Mouse (Mus musculus) embryonic facial prominence, embryonic 13.5 days (tissue): ENCODE data around the gene Foxk1. TPM values are rescaled to one million over a fixed set of nuclear protein-coding genes. Genes with fewer than 3 reads are reported as not detected.
A peak's percentile ranks its signal among the peaks of the same experiment; 100 is the strongest.

Experiments
- ATAC-seq: fragments of 200-750 bp; cut with Nextera tagmentation; 2 replicates; pipeline ENCODE4 v1.8.0; 2017; ENCODE audit warnings: low read depth; ENCODE audit not compliant: insufficient number of reproducible peaks, insufficient read depth, low FRiP score, low TSS enrichment
- H3K27ac ChIP-seq: fragments of 300-500 bp; sonication (generic); 2 replicates; pipeline ENCODE4 v1.5.1; 2015; ENCODE audit warnings: moderate library complexity, mild to moderate bottlenecking, inconsistent platforms
- H3K27me3 ChIP-seq: fragments of 300-500 bp; sonication (generic); 2 replicates; pipeline ENCODE4 v1.6.1; 2015; ENCODE audit warnings: mild to moderate bottlenecking, inconsistent platforms
- H3K36me3 ChIP-seq: fragments of 300-500 bp; sonication (generic); 2 replicates; pipeline ENCODE4 v1.6.1; 2015; ENCODE audit warnings: mild to moderate bottlenecking, inconsistent platforms
- H3K4me1 ChIP-seq: fragments of 300-500 bp; sonication (generic); 2 replicates; pipeline ENCODE4 v1.6.1; 2015; ENCODE audit warnings: inconsistent platforms
- H3K4me2 ChIP-seq: fragments of 300-500 bp; sonication (generic); 2 replicates; pipeline ENCODE4 v1.6.1; 2015; ENCODE audit warnings: moderate library complexity, mild to moderate bottlenecking, inconsistent platforms
- H3K4me3 ChIP-seq: fragments of 300-500 bp; sonication (generic); 2 replicates; pipeline ENCODE4 v1.5.1; 2015; ENCODE audit warnings: mild to moderate bottlenecking, inconsistent platforms
- H3K9ac ChIP-seq: fragments of 300-500 bp; sonication (generic); 2 replicates; pipeline ENCODE4 v1.6.1; 2015; ENCODE audit warnings: mild to moderate bottlenecking, inconsistent platforms
- H3K9me3 ChIP-seq: fragments of 300-500 bp; sonication (generic); 2 replicates; pipeline ENCODE4 v1.6.1; 2016; ENCODE audit warnings: inconsistent platforms
- WGBS: fragments of 180-500 bp; shearing (Covaris S2); methylation state at CpG from one replicate; pipeline ENCODE4 v1.1.7; 2015; ENCODE audit warnings: mixed read lengths; 5-methylcytosine and 5-hydroxymethylcytosine counted together
- polyA plus RNA-seq: library from polyadenylated mRNA; unstranded; fragments of >200 nt; fragmentation: Nextera tagmentation; extraction: Ambion mirVana; gene quantifications from 2 replicates; pipeline ENCODE4 v1.2.1, GENCODE M21; 2015

The Foxk1 gene
- polyA plus RNA-seq, 1 experiment from 2014 or later, result 5.0 TPM

GRCm38 (mm10) chr5:142423141-142423540 lies 21.8 kb downstream of the Foxk1 start:
- Histone ChIP-seq H3K9ac (no peak overlapping the region), H3K4me3 (no peak overlapping the region), H3K9me3 (no peaks in the 10 kb centered on the region), H3K4me1 (peaks cover 32% of the 10 kb centered on the region), H3K27ac (no peak overlapping the region), H3K36me3 (peaks cover 48% of the 10 kb centered on the region), H3K4me2 (no peak overlapping the region), H3K27me3 (no peaks in the 10 kb centered on the region)
- 86% methylated on average over 10 of the region's 10 CpGs for WGBS
- no peak for ATAC-seq

GRCm38 (mm10) chr5:142423701-142424100 lies 22.4 kb downstream of the Foxk1 start:
- no peak overlapping the region for H3K9ac ChIP-seq
- H3K4me2 ChIP-seq, result no peak overlapping the region
- no peak for ATAC-seq
- H3K9me3 ChIP-seq, result no peaks in the 10 kb centered on the region
- H3K4me3 ChIP-seq, result no peak overlapping the region
- peaks cover 32% of the 10 kb centered on the region for H3K4me1 ChIP-seq
- 59% methylated on average over 3 of the region's 3 CpGs for WGBS
- H3K36me3 ChIP-seq, result peaks cover 43% of the 10 kb centered on the region
- no peaks in the 10 kb centered on the region for H3K27me3 ChIP-seq
- 0 out of 2 replicates have a peak overlapping the region, but pooled peaks have one; percentile 72 for H3K27ac ChIP-seq

DNA sequence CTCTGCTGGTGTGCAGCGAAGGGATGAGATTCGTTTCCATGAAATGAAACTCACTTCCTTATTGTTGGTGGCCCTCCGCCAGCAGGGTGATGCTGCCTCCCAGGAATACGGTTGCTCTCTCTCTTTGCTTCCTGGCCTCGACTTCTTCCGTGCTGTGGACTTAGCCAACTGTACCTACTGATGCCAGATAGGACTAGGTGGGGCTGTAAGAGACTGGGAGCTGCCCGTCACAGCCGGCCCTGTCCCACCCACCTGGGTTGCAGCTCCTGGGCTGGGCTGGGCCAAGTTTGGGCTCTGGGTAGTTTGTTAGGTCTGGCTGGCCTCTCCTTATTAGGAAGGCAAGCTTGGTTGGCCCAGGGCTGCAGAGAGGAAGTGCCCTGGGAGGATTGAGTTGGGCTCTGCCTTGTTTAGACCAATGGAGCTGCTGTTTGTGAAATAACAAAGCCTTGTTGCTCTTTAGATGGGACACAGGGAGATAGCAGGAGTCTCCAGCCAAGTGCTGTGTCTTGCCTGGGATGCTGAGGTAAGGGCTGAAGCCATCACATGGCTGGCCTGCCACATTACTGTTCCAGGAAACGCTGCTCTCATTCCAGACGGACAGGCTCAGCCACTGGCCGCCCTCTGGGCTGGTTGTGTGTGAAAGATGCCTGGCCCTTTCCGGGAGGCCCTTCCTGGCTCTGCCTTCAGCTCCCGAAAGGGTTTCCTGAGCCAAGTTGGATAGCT lies 23.5 kb downstream of the Foxk1 start:
- H3K9ac ChIP-seq, result no peak overlapping the region
- WGBS, result 48% methylated on average over 13 of the region's 13 CpGs
- ATAC-seq, result no peak

GRCm38 (mm10) chr5:142426476-142426875 lies 25.2 kb downstream of the Foxk1 start:
- 97% methylated on average over 2 of the region's 2 CpGs for WGBS

More for the DNA sequence above, 23.5 kb downstream of the Foxk1 start:
- Histone ChIP-seq H3K4me1 (peaks cover 32% of the 10 kb centered on the region), H3K36me3 (peaks cover 38% of the 10 kb centered on the region), H3K9me3 (no peaks in the 10 kb centered on the region), H3K27ac (peak overlapping the region; percentile 72), H3K4me2 (peak overlapping the region; percentile 5; the same call in 1 of the 2 replicates), H3K27me3 (no peaks in the 10 kb centered on the region), H3K4me3 (no peak overlapping the region)

DNA sequence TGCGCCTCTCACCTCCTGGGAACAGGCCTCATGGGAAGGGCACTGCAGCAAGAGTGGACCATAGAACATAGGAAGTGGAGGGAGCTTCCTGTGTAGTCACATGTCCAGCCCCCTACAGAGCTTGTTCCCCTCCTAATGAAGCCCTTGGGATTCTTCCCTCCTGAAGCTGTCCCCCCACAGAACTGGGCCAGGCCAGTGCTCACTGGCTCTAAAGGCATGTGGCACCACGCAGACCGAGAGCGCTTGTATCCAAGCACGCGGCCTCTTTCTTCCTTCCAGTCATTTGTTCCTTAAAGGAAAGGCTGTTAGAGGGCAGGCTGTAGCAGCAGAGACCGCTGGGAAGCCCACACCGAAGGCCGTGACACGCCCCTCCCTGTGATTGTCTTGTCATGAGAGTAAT lies 26.6 kb downstream of the Foxk1 start:
- Histone ChIP-seq H3K36me3 (peaks cover 13% of the 10 kb centered on the region), H3K27me3 (no peaks in the 10 kb centered on the region), H3K27ac (no peak overlapping the region), H3K4me3 (no peak overlapping the region), H3K4me1 (peaks cover 56% of the 10 kb centered on the region), H3K4me2 (no peak overlapping the region), H3K9me3 (no peaks in the 10 kb centered on the region), H3K9ac (no peak overlapping the region)
- 78% methylated on average over 10 of the region's 10 CpGs for WGBS
- ATAC-seq, result no peak

More at GRCm38 (mm10) chr5:142426476-142426875, 25.2 kb downstream of the Foxk1 start:
- H3K4me3 ChIP-seq, result no peak overlapping the region
- no peaks in the 10 kb centered on the region for H3K27me3 ChIP-seq
- H3K4me1 ChIP-seq, result peaks cover 43% of the 10 kb centered on the region
- no peak for ATAC-seq
- H3K9me3 ChIP-seq, result no peaks in the 10 kb centered on the region
- H3K27ac ChIP-seq, result no peak overlapping the region
- peaks cover 22% of the 10 kb centered on the region for H3K36me3 ChIP-seq
- no peak overlapping the region for H3K9ac ChIP-seq
- H3K4me2 ChIP-seq, result no peak overlapping the region

DNA sequence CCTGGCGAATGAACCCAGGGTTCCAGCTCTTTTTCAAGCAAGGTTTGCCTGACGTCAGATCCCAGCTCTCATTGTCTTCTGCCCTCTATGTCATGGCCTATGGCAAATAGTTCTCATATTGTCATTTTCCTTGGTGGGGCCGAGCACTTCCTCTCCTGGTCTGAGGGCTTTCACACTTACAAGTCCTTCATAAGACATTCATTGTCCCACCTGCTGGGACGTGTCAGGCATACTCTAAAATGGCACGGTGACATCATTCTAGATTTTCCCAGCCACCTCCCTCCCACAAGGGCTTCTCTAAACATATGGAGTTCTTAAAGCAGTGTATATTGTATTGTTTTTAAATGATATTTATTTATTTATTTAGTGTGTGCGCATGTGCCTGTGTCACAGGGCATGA lies 27.4 kb downstream of the Foxk1 start:
- H3K9me3 ChIP-seq, result no peaks in the 10 kb centered on the region
- H3K4me3 ChIP-seq, result no peak overlapping the region
- peaks cover 61% of the 10 kb centered on the region for H3K4me1 ChIP-seq
- H3K27ac ChIP-seq, result no peak overlapping the region
- no peak for ATAC-seq
- 77% methylated on average over 6 of the region's 6 CpGs for WGBS
- no peak overlapping the region for H3K9ac ChIP-seq
- peaks cover 9% of the 10 kb centered on the region; the same call in 1 of the 2 replicates for H3K36me3 ChIP-seq
- no peak overlapping the region for H3K4me2 ChIP-seq
- H3K27me3 ChIP-seq, result no peaks in the 10 kb centered on the region

DNA sequence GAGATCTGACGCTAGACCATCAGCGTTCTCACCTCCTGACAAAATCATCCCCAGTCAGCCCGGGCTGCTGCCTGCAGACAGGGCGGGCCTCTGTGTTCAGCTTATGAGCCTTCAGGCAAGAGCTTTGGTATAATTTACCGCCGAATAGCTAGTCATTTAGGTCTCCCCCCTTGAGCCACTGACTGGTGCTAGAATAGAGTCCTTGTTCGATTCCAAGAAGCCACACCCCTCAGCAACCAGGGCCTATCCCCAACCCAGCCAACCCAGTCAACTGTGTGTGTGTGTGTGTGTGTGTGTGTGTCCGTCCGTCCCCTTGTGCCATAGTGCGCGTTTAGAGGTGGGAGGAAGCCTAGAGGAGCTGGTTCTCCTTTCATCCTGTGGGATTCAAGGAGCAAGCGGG lies 29.7 kb downstream of the Foxk1 start:
- Histone ChIP-seq H3K36me3 (peaks cover 17% of the 10 kb centered on the region), H3K4me1 (peaks cover 50% of the 10 kb centered on the region), H3K4me2 (no peak overlapping the region), H3K27ac (peak overlapping the region; percentile 53), H3K9me3 (peaks cover under 1% of the 10 kb centered on the region; the same call in 1 of the 2 replicates), H3K27me3 (no peaks in the 10 kb centered on the region), H3K4me3 (no peak overlapping the region), H3K9ac (no peak overlapping the region)
- 49% methylated on average over 12 of the region's 12 CpGs for WGBS
- peak; percentile 12; the same call in 1 of the 2 replicates for ATAC-seq

DNA sequence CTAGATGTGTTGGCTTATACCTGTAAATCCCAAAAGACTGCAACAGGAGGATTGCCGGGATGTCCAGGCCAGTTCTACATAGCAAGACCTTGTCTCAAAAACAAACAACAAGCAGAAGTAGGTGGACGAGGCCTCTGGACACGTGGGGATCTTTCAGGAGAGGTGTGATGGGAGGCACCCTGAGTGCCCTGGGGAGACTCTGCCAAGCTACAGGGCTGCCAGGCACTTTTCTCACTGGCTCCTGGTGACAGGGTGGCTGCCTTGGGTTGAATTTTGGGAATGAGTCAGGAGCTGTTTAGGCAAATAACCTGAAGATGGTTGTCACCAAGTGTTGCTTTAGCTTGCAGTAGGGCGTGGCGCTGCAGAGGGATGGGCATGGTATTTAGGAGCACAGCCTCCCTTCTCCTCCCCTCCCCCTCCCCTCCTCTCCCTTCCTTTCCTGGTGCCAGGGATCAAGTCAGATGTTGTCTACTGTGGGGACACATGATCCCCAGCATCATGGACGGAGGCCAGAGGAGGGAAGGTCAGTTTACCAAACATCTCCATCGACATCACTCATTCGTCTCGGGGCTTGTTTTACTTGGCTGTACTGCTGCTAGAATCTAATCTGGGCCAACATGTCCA lies 30.6 kb downstream of the Foxk1 start:
- ATAC-seq, result no peak
- Histone ChIP-seq H3K27me3 (no peaks in the 10 kb centered on the region), H3K27ac (no peak overlapping the region), H3K4me3 (no peak overlapping the region), H3K4me1 (peaks cover 53% of the 10 kb centered on the region), H3K9ac (no peak overlapping the region), H3K4me2 (no peak overlapping the region), H3K9me3 (peaks cover 4% of the 10 kb centered on the region; the same call in 1 of the 2 replicates), H3K36me3 (peaks cover 22% of the 10 kb centered on the region)
- WGBS, result 64% methylated on average over 9 of the region's 9 CpGs

DNA sequence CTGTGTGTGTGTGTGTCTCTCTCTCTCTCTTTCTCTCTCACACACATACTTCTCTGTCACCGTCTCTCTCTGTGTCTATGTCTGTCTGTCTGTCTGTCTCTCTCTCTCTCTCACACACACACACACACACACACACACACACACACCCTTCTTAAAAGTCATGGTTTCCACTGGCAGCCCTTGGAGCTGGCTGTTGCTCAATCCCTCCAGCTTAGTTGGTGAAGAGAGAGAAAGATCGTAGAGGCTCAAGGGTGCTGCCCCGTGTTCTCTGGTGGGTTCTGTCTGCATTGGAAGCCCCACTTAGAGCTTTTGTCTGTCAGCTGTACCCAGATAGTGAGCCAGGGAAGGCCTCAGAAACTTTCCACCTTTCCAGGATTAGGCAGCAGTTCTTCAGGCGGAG lies 31.4 kb downstream of the Foxk1 start:
- H3K4me2 ChIP-seq, result no peak overlapping the region
- H3K4me1 ChIP-seq, result peaks cover 54% of the 10 kb centered on the region
- H3K36me3 ChIP-seq, result peaks cover 23% of the 10 kb centered on the region
- peak overlapping the region; percentile 49 for H3K9ac ChIP-seq
- no peaks in the 10 kb centered on the region for H3K27me3 ChIP-seq
- H3K4me3 ChIP-seq, result no peak overlapping the region
- H3K9me3 ChIP-seq, result peaks cover 4% of the 10 kb centered on the region; the same call in 1 of the 2 replicates
- 72% methylated on average over 4 of the region's 4 CpGs for WGBS
- ATAC-seq, result no peak
- peak overlapping the region; percentile 74 for H3K27ac ChIP-seq

DNA sequence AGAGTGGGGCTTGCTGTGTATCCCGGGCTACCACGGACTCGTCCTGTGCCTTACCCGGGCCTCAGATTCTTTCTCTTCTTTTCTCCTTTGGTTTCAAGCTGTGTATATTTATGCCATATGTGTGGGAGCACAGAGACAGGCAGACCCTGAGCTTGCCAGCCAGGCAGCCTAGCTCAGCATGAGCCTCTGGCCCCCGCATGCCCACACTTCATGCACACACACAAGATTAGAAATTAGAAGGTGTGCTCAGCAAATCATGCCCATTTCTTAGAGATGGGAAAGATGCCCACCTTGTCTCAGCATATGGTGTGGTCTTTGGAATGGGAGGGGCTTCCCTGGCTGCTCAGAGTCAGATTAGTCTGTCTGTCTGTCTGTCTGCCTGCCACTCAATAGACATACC lies 32.8 kb downstream of the Foxk1 start:
- H3K27ac ChIP-seq, result peak overlapping the region; percentile 74
- no peak overlapping the region for H3K9ac ChIP-seq
- H3K27me3 ChIP-seq, result no peaks in the 10 kb centered on the region
- H3K4me3 ChIP-seq, result no peak overlapping the region
- peaks cover 4% of the 10 kb centered on the region; the same call in 1 of the 2 replicates for H3K9me3 ChIP-seq
- H3K4me1 ChIP-seq, result peaks cover 64% of the 10 kb centered on the region
- WGBS, result 54% methylated on average over 5 of the region's 5 CpGs
- H3K36me3 ChIP-seq, result peaks cover 32% of the 10 kb centered on the region
- no peak overlapping the region for H3K4me2 ChIP-seq
- ATAC-seq, result no peak

GRCm38 (mm10) chr5:142435736-142436135 lies 34.4 kb downstream of the Foxk1 start:
- H3K36me3 ChIP-seq, result peaks cover 32% of the 10 kb centered on the region
- no peak for ATAC-seq
- WGBS, result 97% methylated on average over 15 of the region's 15 CpGs
- H3K27me3 ChIP-seq, result no peaks in the 10 kb centered on the region
- no peak overlapping the region for H3K4me3 ChIP-seq
- peaks cover 68% of the 10 kb centered on the region for H3K4me1 ChIP-seq
- H3K9me3 ChIP-seq, result peaks cover 4% of the 10 kb centered on the region; the same call in 1 of the 2 replicates
- no peak overlapping the region for H3K4me2 ChIP-seq
- H3K27ac ChIP-seq, result no peak overlapping the region
- no peak overlapping the region for H3K9ac ChIP-seq
